Mouse (Mus musculus) CH12.LX (cell line): ENCODE results near the gene Samd3. TPM values are rescaled to one million over a fixed set of nuclear protein-coding genes. Genes with fewer than 3 reads are reported as not detected.

Source experiments
- DNase-seq: peaks from one replicate; pipeline ENCODE4 v3.0.0-alpha.2; 2013; ENCODE audit errors: extremely low read depth
- H3K27ac ChIP-seq: 2 replicates; pipeline ENCODE4 v1.5.1; 2012; ENCODE audit warnings: low read depth, mild to moderate bottlenecking, control low read depth, moderate library complexity; ENCODE audit not compliant: insufficient read depth
- H3K27me3 ChIP-seq: replicated peaks from 2 replicates; pipeline ENCODE3; 2012; ENCODE audit warnings: inconsistent platforms
- H3K36me3 ChIP-seq, 2 experiments: replicated peaks in 1 of 2; 2 replicates each; pipeline versions ENCODE3 to v1.6.1; 2012; ENCODE audit warnings: inconsistent platforms in 1 of 2, low read length in 1 of 2, mild to moderate bottlenecking in 1 of 2, mixed read lengths in 1 of 2, moderate library complexity in 1 of 2; ENCODE audit not compliant: control insufficient read depth in 1 of 2, insufficient read depth in 1 of 2
- H3K4me1 ChIP-seq, 2 experiments: 2 replicates each; pipeline ENCODE4 v1.6.1; 2012; ENCODE audit warnings: inconsistent platforms in 1 of 2, moderate library complexity in 1 of 2; ENCODE audit not compliant: insufficient read depth in 2 of 2, control insufficient read depth in 1 of 2
- H3K4me2 ChIP-seq: 2 replicates; pipeline ENCODE4 v1.6.1; 2012; ENCODE audit warnings: low read depth, mild to moderate bottlenecking, control low read depth; ENCODE audit not compliant: poor library complexity, insufficient read depth, severe bottlenecking
- H3K4me3 ChIP-seq, 3 experiments: fragments of 150-350 bp in 1 of 3; sonication (generic) in 1 of 3; replicated peaks in 1 of 3; 2 replicates each; pipeline versions ENCODE3 to v1.5.1; 2011 to 2012; ENCODE audit warnings: low read depth in 2 of 3, low read length in 2 of 3, mild to moderate bottlenecking in 2 of 3, moderate library complexity in 2 of 3, control low read depth in 1 of 3, improper control_type of control experiment in 1 of 3, inconsistent platforms in 1 of 3, mixed read lengths in 1 of 3; ENCODE audit not compliant: poor library complexity in 1 of 3
- H3K79me2 ChIP-seq: replicated peaks from 2 replicates; pipeline ENCODE4 v1.6.1; 2012; ENCODE audit warnings: mild to moderate bottlenecking, moderate library complexity; ENCODE audit not compliant: control insufficient read depth, poor library complexity, insufficient read depth, severe bottlenecking; ENCODE audit errors: extremely low read depth
- H3K9ac ChIP-seq: 2 replicates; pipeline ENCODE4 v1.6.1; 2012; ENCODE audit warnings: low read depth, mild to moderate bottlenecking, control low read depth, moderate library complexity; ENCODE audit not compliant: insufficient read depth
- H3K9me3 ChIP-seq: replicated peaks from 2 replicates; pipeline ENCODE3; 2012; ENCODE audit warnings: low read length, inconsistent platforms, mixed read lengths
- BHLHE40 ChIP-seq: IDR thresholded peaks from 2 replicates; pipeline ENCODE4 v1.6.1; 2011; ENCODE audit warnings: mild to moderate bottlenecking, low read depth, low read length, improper control_type of control experiment
- CHD2 ChIP-seq: IDR thresholded peaks from 2 replicates; pipeline ENCODE4 v1.6.1; 2011; ENCODE audit warnings: low read length, improper control_type of control experiment
- CTCF ChIP-seq, 2 experiments: IDR thresholded peaks in 1 of 2; conservative IDR thresholded peaks in 1 of 2; 2 replicates each; pipeline ENCODE4 v1.5.1; 2011 to 2012; ENCODE audit warnings: low read depth in 2 of 2, low read length in 2 of 2, improper control_type of control experiment in 1 of 2, inconsistent platforms in 1 of 2, mild to moderate bottlenecking in 1 of 2, moderate library complexity in 1 of 2
- ELF1 ChIP-seq: IDR thresholded peaks from 2 replicates; pipeline ENCODE4 v1.6.1; 2014; ENCODE audit warnings: low read depth, mild to moderate bottlenecking, inconsistent platforms, low read length, improper control_type of control experiment
- EP300 ChIP-seq: IDR thresholded peaks from 2 replicates; pipeline ENCODE4 v1.6.1; 2011; ENCODE audit warnings: low read length, improper control_type of control experiment
- ETS1 ChIP-seq: conservative IDR thresholded peaks from 2 replicates; pipeline ENCODE4 v1.6.1; 2012; ENCODE audit warnings: low read depth, mild to moderate bottlenecking, inconsistent platforms, low read length, improper control_type of control experiment, moderate library complexity
- IRF4 ChIP-seq: IDR thresholded peaks from 2 replicates; pipeline ENCODE4 v1.6.1; 2014; ENCODE audit warnings: low read depth, mild to moderate bottlenecking, inconsistent platforms, low read length, improper control_type of control experiment
- KAT2A ChIP-seq: IDR thresholded peaks from 2 replicates; pipeline ENCODE4 v1.6.1; 2012; ENCODE audit warnings: low read length, improper control_type of control experiment, inconsistent platforms; ENCODE audit not compliant: insufficient replicate concordance
- MAX ChIP-seq: IDR thresholded peaks from 2 replicates; pipeline ENCODE4 v1.6.1; 2011; ENCODE audit warnings: low read length, improper control_type of control experiment
- MEF2A ChIP-seq: IDR thresholded peaks from 2 replicates; pipeline ENCODE4 v1.6.1; 2014; ENCODE audit warnings: low read depth, mild to moderate bottlenecking, inconsistent platforms, low read length, improper control_type of control experiment, borderline replicate concordance
- NRF1 ChIP-seq: IDR thresholded peaks from 2 replicates; pipeline ENCODE4 v1.6.1; 2014; ENCODE audit warnings: low read depth, mild to moderate bottlenecking, inconsistent platforms, low read length, improper control_type of control experiment, moderate library complexity
- PAX5 ChIP-seq: IDR thresholded peaks from 2 replicates; pipeline ENCODE4 v1.6.1; 2012; ENCODE audit warnings: low read length, inconsistent platforms, mixed read lengths
- POLR2A ChIP-seq: IDR thresholded peaks from 2 replicates; pipeline ENCODE4 v1.6.1; 2011; ENCODE audit warnings: low read depth, mild to moderate bottlenecking, improper control_type of control experiment, low read length
- RCOR1 ChIP-seq: conservative IDR thresholded peaks from 2 replicates; pipeline ENCODE4 v1.6.1; 2012; ENCODE audit warnings: low read depth, mild to moderate bottlenecking, inconsistent platforms, low read length, improper control_type of control experiment
- SMC3 ChIP-seq: IDR thresholded peaks from 2 replicates; pipeline ENCODE4 v1.6.1; 2011; ENCODE audit warnings: low read depth, low read length, improper control_type of control experiment
- TCF12 ChIP-seq: IDR thresholded peaks from 2 replicates; pipeline ENCODE4 v1.6.1; 2014; ENCODE audit warnings: low read depth, mild to moderate bottlenecking, inconsistent platforms, low read length, improper control_type of control experiment
- ZC3H11A ChIP-seq: IDR thresholded peaks from 2 replicates; pipeline ENCODE4 v1.6.1; 2012; ENCODE audit warnings: low read depth, mild to moderate bottlenecking, inconsistent platforms, low read length, improper control_type of control experiment
- ZKSCAN1 ChIP-seq: IDR thresholded peaks from 2 replicates; pipeline ENCODE4 v1.6.1; 2012; ENCODE audit warnings: low read depth, inconsistent platforms, low read length, improper control_type of control experiment, borderline replicate concordance
- ZMIZ1 ChIP-seq: IDR thresholded peaks from 2 replicates; pipeline ENCODE4 v1.6.1; 2012; ENCODE audit warnings: low read depth, mild to moderate bottlenecking, inconsistent platforms, low read length, improper control_type of control experiment
- dilution Hi-C: fragments of 300-500 bp; cut with MboI; formaldehyde crosslinking; loops from 2 replicates; pipeline ENCODE4 v1.14.3; 2020; ENCODE audit warnings: low sequenced_read_pairs; ENCODE audit not compliant: extremely low pct_unique_long_range_greater_than_20kb, extremely low pct_ligation_motif_present
- in situ Hi-C: fragments of 300-500 bp; cut with MboI; formaldehyde crosslinking; loops from 3 replicates; pipeline ENCODE4 v1.14.3; 2019; ENCODE audit warnings: low sequenced_read_pairs, low pct_ligation_motif_present, low pct_unique_long_range_greater_than_20kb, mixed read lengths
- polyA plus RNA-seq: library from polyadenylated mRNA; unstranded; fragments of >175 nt; gene quantifications from 2 replicates; pipeline ENCODE4 v1.2.1, GENCODE M21; 2012; ENCODE audit warnings: low read depth; ENCODE audit not compliant: insufficient read length
- total RNA-seq, 2 experiments: library from RNA; depleted of rRNA; stranded (reverse); fragments of 300-350 nt in 1 of 2; fragments of >200 nt in 1 of 2; gene quantifications; 2 replicates each; pipeline ENCODE4 v1.2.3; 2012 to 2014

The Samd3 gene
- total and polyA plus RNA-seq, 3 experiments, result not detected

GRCm38 (mm10) chr10:26238559-26238958 lies 9.1 kb downstream of the Samd3 start:
- Histone ChIP-seq H3K9me3 (no peaks in the 10 kb centered on the region), H3K4me3 (no peak overlapping the region), H3K9ac (no peak overlapping the region), H3K27me3 (no peaks in the 10 kb centered on the region), H3K4me1 (peaks cover 4 to 10% of the 10 kb centered on the region in 2 experiments; a peak in 3 of 4 replicates), H3K79me2 (no peaks in the 10 kb centered on the region), H3K27ac (no peak overlapping the region), H3K36me3 (no peaks in the 10 kb centered on the region), H3K4me2 (0 out of 2 replicates have a peak overlapping the region, but pooled peaks have one; percentile 36)
- dilution Hi-C loops (no loop called here), in situ Hi-C loops (no loop called here)
- TF ChIP-seq ETS1, result 0 out of 2 replicates have a peak, but pooled peaks have one; percentile 22
- TF ChIP-seq MAX, result no peak
- no peak for TF ChIP-seq ZMIZ1
- TF ChIP-seq KAT2A, result 0 out of 2 replicates have a peak, but pooled peaks have one; percentile 50
- TF ChIP-seq SMC3, result no peak
- TF ChIP-seq ZKSCAN1, result no peak
- TF ChIP-seq PAX5, result no peak
- TF ChIP-seq BHLHE40, result 0 out of 2 replicates have a peak, but pooled peaks have one; percentile 14
- TF ChIP-seq RCOR1, result no peak
- TF ChIP-seq EP300, result peak; percentile 48
- TF ChIP-seq IRF4, result peak; percentile 53; the same call in 1 of the 2 replicates
- peak in 1 of 2 experiments; percentile 30; a peak in 2 of 4 replicates for TF ChIP-seq CTCF (conservative IDR thresholded peaks at IDR 0.05 in 1 of 2, IDR thresholded peaks at IDR 0.05 in 1 of 2; ENCODE audit: low read depth in 2 of 2, low read length in 2 of 2)
- 0 out of 2 replicates have a peak, but pooled peaks have one; percentile 30 for TF ChIP-seq MEF2A
- 0 out of 2 replicates have a peak, but pooled peaks have one; percentile 15 for TF ChIP-seq CHD2
- TF ChIP-seq ELF1, result no peak
- no peak for TF ChIP-seq NRF1
- peak; percentile 30; the same call in 1 of the 2 replicates for TF ChIP-seq TCF12
- peak; percentile 34 for DNase-seq

- Histone ChIP-seq H3K9me3 (no peaks in the 10 kb centered on the region), H3K79me2 (no peaks in the 10 kb centered on the region), H3K4me3 (no peak overlapping the region), H3K4me2 (no peak overlapping the region), H3K9ac (no peak overlapping the region), H3K27me3 (no peaks in the 10 kb centered on the region), H3K27ac (no peak overlapping the region), H3K4me1 (peaks cover 4 to 10% of the 10 kb centered on the region in 2 experiments; a peak in 3 of 4 replicates), H3K36me3 (no peaks in the 10 kb centered on the region)
- DNase-seq, result no peak
- no peak for TF ChIP-seq POLR2A
- TF ChIP-seq BHLHE40, result no peak
- no peak for TF ChIP-seq ZC3H11A
- dilution Hi-C loops, result no loop called here
- in situ Hi-C loops, result no loop called here
These were observed 9.6 kb downstream of the Samd3 start for GRCm38 (mm10) chr10:26239090-26239489.
